Mouse (Mus musculus) lung, postnatal 0 days (tissue): ENCODE measurements around the gene Lmtk3.

Source experiments
- CTCF ChIP-seq: IDR thresholded peaks from 2 replicates; pipeline ENCODE4 v1.5.1; 2016; ENCODE audit warnings: antibody characterized with exemption, mild to moderate bottlenecking
- EP300 ChIP-seq: IDR thresholded peaks from 2 replicates; pipeline ENCODE4 v1.6.1; 2016; ENCODE audit warnings: antibody characterized with exemption, mild to moderate bottlenecking, control low read depth

DNA sequence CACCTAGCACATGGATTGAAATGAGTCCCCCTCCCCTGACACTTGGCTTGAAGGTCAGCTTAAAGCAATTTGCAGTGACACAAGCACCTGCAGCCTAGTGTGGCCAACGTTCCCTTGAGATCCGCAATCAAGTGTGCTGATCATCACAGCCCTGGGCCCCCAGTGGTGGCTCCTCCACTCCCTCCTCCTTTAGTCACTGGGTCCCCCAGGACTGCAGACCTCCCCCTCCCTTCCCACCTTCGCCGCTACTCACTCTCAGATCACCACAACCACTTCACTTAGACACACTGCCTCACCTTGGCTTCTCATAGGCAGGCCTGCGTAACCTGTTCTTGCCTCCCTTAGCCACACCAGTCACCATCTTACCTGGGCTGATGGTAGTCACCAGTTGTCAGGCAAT is 22.4 kb downstream of the Lmtk3 start:
- no peak for TF ChIP-seq CTCF
- TF ChIP-seq EP300, result no peak
